Mouse (Mus musculus): Measurements from ENCODE around the gene Olfr94.
"Not testable (repeated sequence)": the region's sequence is repeated elsewhere in the genome, so short reads cannot be mapped to it uniquely, and the experiment has no call there.

The Olfr94 gene

GRCm38 (mm10) chr17:37200894-37201293, at the start of gene Olfr94:
Gene Olfr94, minus strand, starts transcription at chr17:37200994.
- no peak for DNase-seq (ENCODE audit: low spot score)

DNA sequence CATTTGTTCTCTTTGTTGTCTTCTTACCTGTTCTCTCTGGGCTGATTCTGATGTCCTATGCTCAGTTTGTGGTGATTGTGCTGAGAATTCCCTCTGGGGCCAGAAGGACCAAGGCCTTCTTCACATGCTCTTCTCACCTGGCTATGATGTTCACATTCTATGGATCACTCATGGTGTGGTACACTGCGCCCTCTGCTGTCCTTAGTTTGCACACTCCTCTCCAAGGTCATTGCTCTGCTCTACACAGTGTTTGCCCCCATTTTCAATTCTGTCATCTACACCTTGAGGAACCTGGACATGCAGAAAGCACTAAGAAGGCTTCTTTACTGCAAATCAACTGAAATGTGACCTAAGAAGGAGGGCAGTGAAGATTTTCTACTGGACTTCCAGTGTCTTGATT, 49.8 kb upstream of the Olfr94 start:
- DNase-seq (ENCODE audit: low spot score): peak; percentile 48

- peak; percentile 52 for DNase-seq (ENCODE audit: low spot score)
These were observed 48.7 kb upstream of the Olfr94 start for GRCm38 (mm10) chr17:37249460-37249859.

DNA sequence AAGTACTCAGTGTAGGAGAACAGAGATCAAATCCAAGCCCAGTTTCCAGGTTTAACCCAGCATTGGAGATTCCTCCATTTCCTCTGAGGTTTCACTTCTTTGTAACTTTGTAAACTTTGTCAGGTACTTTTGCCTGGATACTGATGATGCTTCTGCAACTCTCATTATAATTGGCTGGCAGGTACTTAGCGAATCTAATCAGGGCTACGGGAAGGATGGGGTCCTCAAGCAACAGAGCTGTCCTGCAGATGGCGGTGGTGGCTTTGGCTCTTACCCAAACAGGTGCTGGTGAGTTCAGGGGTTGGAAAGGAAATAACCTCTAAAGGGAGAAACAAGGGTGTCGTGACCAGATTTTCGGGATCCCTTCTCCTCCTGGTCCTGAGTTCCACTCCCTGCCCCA, 45.9 kb upstream of the Olfr94 start:
- peak; percentile 57 for DNase-seq (ENCODE audit: low spot score)

GRCm38 (mm10) chr17:37242198-37242597, 41.4 kb upstream of the Olfr94 start:
- DNase-seq (ENCODE audit: low spot score): no peak

DNA sequence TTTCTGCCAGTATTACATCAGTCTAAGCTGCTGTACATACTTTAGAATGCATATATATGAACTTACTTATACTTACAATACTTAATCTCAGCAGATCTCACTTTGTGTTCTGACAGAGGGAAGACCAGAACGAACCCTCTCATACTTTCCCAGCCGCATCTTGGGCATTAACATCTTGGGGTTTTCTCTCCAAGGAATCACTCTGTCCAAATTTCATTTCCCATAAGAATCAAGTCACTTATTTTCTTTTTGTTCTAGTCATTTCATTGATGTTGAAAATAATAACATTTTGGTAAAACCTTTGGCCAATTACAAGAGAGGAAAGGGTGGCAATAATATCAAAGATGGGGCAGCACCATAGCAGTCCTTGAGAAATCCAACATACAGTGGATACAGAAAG, 36.4 kb upstream of the Olfr94 start, which contains the start of gene Olfr97:
Olfr97 (minus strand) TSS at position 101 of the 400 bp plus-strand sequence.
- not testable (repeated sequence) for DNase-seq (ENCODE audit: low spot score)

GRCm38 (mm10) chr17:37221879-37222278, 21.1 kb upstream of the Olfr94 start:
- DNase-seq (ENCODE audit: low spot score): peak; percentile 62

DNA sequence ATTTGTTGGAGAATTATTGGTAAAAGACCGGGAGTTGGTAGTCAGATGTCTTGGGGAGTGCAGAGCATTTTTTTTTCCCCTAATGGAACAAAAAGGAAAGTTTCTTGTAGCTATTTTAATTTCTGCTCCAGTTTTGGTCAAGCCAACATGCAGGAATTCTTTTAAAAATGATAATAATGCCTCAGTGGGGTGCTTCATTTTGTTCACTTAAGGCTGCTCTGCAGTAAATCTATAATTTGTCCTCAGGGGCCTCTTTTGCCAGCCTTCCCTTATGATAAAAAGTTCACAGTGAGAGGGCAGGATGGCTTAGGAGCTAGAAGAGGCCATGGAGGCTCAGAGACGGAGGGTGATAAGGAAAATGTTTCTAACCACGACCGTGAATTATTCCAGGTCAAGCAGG, 19.1 kb upstream of the Olfr94 start, which contains the start of gene Olfr96:
Olfr96 (plus strand) TSS at position 301 of the 400 bp plus-strand sequence.
- DNase-seq (ENCODE audit: low spot score): no peak

DNA sequence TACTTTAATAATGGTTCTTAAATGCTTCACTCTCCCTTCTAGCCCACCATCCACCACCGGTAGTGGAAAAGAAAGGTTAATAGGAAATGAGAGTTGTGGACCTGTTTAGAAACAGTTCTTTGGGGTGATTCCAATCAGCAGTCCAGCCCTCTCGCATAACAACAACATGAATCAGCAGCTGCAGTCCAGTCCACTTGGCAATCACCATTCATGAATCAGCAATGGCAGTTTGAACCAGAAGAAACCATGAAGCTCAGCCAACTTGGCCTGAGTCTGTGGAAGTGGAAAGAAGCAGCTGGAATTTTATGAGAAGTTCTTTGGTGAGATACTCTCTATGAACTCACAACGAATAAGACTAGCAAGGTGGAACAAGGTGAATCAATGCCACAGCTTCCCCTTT, 17.7 kb upstream of the Olfr94 start:
- peak; percentile 96 for DNase-seq (ENCODE audit: low spot score)

- no peak for DNase-seq (ENCODE audit: low spot score)
These were observed 12.2 kb upstream of the Olfr94 start, which contains the start of gene Olfr95 for GRCm38 (mm10) chr17:37213018-37213417. Gene Olfr95, minus strand, starts transcription at chr17:37213118.

DNA sequence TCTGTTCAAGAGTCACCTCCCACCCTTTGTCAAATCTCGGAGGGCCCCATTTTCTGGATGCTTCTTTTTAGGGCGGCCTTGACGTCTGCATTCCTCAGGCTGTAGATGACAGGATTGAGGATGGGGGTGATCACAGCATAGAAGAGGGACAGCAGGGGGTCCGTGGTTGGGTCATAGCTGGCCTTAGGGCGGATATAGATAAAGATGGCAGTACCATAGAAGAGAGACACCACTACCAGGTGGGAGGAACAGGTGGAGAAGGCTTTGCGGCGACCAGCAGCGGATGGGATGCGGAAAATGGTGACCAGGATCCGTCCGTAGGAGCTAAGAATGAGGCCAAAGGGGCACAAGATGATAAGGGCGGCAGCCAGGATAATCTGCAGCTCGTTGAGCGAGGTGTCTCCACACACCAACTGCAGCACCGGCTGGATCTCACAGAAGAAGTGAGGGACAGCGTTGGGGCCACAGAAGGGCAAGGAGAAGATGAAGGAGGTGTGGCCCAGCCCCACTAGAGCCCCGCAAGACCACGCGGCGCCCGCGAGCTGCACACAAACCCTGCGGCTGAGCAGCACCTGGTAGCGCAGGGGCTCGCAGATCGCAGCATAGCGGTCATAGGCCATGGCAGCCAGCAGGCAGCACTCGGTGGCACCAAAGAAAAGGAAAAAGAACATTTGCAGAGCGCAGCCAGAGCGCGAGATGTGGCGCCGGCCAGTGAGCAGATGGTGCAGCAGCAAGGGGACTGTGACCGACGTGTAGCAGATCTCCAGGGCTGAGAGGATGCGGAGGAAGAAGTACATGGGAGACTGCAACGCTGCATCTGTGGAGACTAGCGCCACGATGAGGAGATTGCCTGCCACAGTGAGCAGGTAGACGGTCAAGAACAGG, 10.3 kb upstream of the Olfr94 start:
- DNase-seq (ENCODE audit: low spot score): no peak

DNA sequence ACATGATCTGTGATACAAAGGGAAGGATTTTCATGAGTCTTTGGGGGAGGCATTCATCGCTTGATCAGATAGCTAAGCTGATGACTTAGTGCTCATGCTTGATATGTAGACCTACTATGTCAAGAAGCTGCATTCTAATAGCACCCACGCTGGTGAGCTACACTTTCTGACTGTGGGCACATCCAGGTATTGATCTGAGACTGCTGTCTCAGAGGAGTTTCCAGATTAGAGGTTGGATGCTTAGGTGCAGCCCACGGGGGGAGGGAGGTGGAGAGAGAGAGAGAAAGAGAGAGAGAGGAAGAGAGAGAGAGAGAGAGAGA, 3.1 kb upstream of the Olfr94 start:
- DNase-seq (ENCODE audit: low spot score): no peak

GRCm38 (mm10) chr17:37203206-37203916, 2.6 kb upstream of the Olfr94 start:
- DNase-seq (ENCODE audit: low spot score): peak; percentile 96

GRCm38 (mm10) chr17:37196845-37197724, 3.7 kb downstream of the Olfr94 start:
- DNase-seq (ENCODE audit: low spot score): no peak

DNA sequence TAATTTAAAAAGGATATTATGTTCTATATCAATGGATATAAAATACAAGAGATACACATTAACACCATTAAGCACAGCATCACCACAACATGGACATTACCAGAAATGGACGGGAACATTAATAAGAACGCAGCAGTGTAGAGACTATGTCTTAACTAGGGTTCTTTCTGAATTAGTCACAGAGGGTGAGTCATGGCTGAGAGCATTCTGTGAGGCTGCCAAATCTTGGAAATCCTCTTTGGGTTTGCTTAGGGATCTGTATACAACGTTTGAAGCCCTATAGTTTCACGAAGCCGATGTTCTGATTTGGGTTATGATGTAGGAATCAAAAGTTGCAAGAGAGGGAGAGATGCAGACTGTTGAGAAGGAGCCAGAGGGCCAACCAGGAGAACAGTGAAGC, 6.0 kb downstream of the Olfr94 start:
- DNase-seq (ENCODE audit: low spot score): peak; percentile 86

GRCm38 (mm10) chr17:37193656-37194055, 7.1 kb downstream of the Olfr94 start, which contains the start of gene Ubd:
Gene Ubd, plus strand, starts transcription at chr17:37193892.
- DNase-seq (ENCODE audit: low spot score): peak; percentile 86

DNA sequence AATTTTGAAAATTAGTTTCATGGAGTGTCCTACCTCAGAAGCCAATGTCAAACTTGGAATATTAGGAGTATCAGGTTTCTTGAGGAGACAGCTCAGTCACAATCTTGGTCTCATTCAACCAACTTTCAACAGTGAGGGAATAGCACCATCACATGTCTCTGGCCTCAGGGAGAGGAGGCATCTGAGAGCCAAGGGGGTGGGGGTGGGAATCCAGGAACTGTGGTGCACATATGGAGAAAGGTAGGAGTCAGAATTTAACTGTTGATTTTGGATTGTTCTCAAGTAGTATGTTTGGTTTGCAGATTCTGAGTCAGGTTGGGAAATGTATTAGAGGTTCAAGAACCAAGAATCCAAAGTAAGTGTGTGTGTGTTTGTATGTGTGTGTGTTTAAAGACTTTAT, 7.8 kb downstream of the Olfr94 start:
- peak; percentile 81 for DNase-seq (ENCODE audit: low spot score)

- DNase-seq (ENCODE audit: low spot score): peak; percentile 84
These were observed 10.1 kb downstream of the Olfr94 start for GRCm38 (mm10) chr17:37190711-37191110.

DNA sequence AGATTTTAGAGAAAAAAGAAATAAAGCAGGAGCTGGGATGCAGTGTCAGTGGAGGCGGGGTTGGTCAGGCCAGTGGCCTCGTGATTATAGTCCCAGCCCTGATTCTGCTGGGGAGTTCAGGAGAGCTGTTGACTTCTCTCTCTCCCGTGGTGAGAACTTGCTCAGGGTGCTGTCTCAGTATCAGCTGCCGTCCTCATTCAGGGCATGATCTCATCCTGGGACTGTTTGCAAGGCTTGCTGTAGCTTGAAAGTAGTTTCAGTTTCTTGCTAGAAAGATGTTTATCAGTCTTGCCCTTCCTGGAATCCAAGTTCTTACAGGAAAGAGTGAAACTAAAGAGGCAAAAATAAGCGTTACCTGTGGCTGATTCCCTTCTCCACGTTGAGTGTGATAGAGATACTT, 15.3 kb downstream of the Olfr94 start:
- DNase-seq (ENCODE audit: low spot score): peak; percentile 31

GRCm38 (mm10) chr17:37161394-37161793, 39.4 kb downstream of the Olfr94 start, which contains the start of gene Olfr93:
Gene Olfr93, minus strand, starts transcription at chr17:37161494.
- DNase-seq (ENCODE audit: low spot score): no peak

Data from adipocyte (in vitro differentiated cells).